Mouse (Mus musculus): Measurements from ENCODE around the gene Tecr.

DNA sequence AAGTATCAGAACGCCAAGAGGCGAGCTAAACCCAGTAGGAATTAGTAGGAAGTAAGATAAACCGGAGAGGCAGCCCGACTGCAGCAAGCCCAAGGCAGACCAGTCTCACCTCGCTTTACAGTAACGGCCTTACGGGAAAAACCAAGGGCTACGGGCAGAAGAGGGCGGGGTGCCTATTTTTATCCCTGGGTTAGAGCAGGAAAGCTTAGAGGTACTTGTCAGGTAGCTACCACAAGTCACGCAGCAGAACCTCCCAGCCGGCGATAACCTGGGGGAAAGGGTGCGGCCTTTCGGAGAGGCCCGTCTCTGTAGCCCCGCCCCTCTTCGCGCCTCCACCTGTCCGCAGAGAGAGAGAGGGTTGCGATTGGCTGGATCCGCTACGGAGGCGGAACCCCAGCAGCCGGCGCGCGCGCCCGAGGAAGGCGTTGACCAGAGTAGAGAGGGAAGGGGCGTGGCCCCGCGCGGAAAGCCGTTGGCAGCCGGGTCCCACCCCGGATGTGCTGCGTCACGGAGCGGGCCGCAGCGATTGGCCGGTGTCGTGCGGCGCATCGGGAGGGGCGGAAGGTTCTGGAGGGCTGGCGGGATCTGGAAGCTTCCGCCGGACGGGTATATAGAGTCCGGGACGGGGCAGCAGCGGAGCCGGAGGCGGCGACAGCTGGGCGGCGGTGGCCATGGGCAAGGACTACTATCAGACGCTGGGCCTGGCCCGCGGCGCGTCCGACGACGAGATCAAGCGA, at the start of gene Tecr, which contains the start of gene Dnajb1:
- TF ChIP-seq POLR2AphosphoS5 (IDR thresholded peaks at IDR 0.05; ENCODE audit: insufficient replicate concordance, low read depth, low read length) = no peak
- no peak for TF ChIP-seq TAL1 (conservative IDR thresholded peaks at IDR 0.05; ENCODE audit: low read depth, low read length)
- TF ChIP-seq GATA1 (IDR thresholded peaks at IDR 0.05; ENCODE audit: borderline replicate concordance, low read length) = no peak
- TF ChIP-seq CTCF (IDR thresholded peaks at IDR 0.05; ENCODE audit: low read depth, low read length) = no peak

Data from G1E (cell line).